Mouse (Mus musculus) bone marrow, adult 2 months (tissue): ENCODE measurements around the gene Naa15. TPM values are rescaled to one million over a fixed set of nuclear protein-coding genes. Genes with fewer than 3 reads are reported as not detected.

Experiments
- H3K27ac ChIP-seq: fragments of 200-500 bp; 2 replicates; pipeline ENCODE4 v1.5.1; 2012; ENCODE audit warnings: low read depth, mild to moderate bottlenecking, control low read depth, inconsistent platforms, low read length; ENCODE audit not compliant: control insufficient read depth, poor library complexity, insufficient read depth
- H3K4me1 ChIP-seq: fragments of 200-500 bp; 2 replicates; pipeline ENCODE4 v1.6.1; 2011; ENCODE audit warnings: low read length; ENCODE audit not compliant: control insufficient read depth, insufficient read depth
- H3K4me3 ChIP-seq: fragments of 200-500 bp; replicated peaks from 2 replicates; pipeline ENCODE3; 2011; ENCODE audit warnings: mild to moderate bottlenecking, low read depth, low read length, control low read depth; ENCODE audit not compliant: control insufficient read depth
- CTCF ChIP-seq: fragments of 200-500 bp; IDR thresholded peaks from 2 replicates; pipeline ENCODE4 v1.5.1; 2011; ENCODE audit warnings: low read length, control low read depth; ENCODE audit not compliant: control insufficient read depth, insufficient read depth
- POLR2A ChIP-seq: fragments of 200-500 bp; IDR thresholded peaks from 2 replicates; pipeline ENCODE4 v1.6.1; 2011; ENCODE audit warnings: low read depth, mild to moderate bottlenecking, control low read depth, low read length, borderline replicate concordance; ENCODE audit not compliant: control insufficient read depth
- WGBS: fragments of 180-500 bp; shearing (Covaris S2); methylation state at CpG from one replicate; pipeline ENCODE4 v1.1.7; 2018; 5-methylcytosine and 5-hydroxymethylcytosine counted together
- polyA plus RNA-seq: library from polyadenylated mRNA; stranded (reverse); fragments of >200 nt; gene quantifications from 2 replicates; pipeline ENCODE4 v1.2.4, GENCODE M21; 2011; ENCODE audit warnings: low replicate concordance; ENCODE audit not compliant: missing spikeins, insufficient read depth, insufficient read length

Gene Naa15
- polyA plus RNA-seq, 1 experiment, result 83.8 TPM

- Histone ChIP-seq H3K4me3 (peak within 1 kb of the TSS; percentile 91), H3K27ac (peak within 1 kb of the TSS; percentile 96), H3K4me1 (no peaks in the 10 kb centered on the region)
- WGBS, result under 1% methylated on average over 70 of the region's 70 CpGs
- TF ChIP-seq POLR2A, result peak; percentile 94
- TF ChIP-seq CTCF, result no peak
Observed at GRCm38 (mm10) chr3:51483741-51484359, 68.9 kb downstream of the Naa15 start, which contains the start of gene Rab33b. TSS of gene Rab33b (plus strand) at chr3:51483920.

- Histone ChIP-seq H3K27ac (peak overlapping the region; percentile 96), H3K4me1 (no peaks in the 10 kb centered on the region), H3K4me3 (peak overlapping the region; percentile 91)
- no peak for TF ChIP-seq POLR2A
- no peak for TF ChIP-seq CTCF
- WGBS, result under 1% methylated on average over 33 of the region's 33 CpGs
Observed at GRCm38 (mm10) chr3:51484370-51484769, 69.4 kb downstream of the Naa15 start.

- WGBS, result 28% methylated on average over 4 of the region's 4 CpGs
- TF ChIP-seq POLR2A (no peak), CTCF (no peak)
- no peak overlapping the region for H3K4me3 ChIP-seq
- no peak overlapping the region for H3K27ac ChIP-seq
- no peaks in the 10 kb centered on the region for H3K4me1 ChIP-seq
Observed at GRCm38 (mm10) chr3:51485347-51485746, 70.4 kb downstream of the Naa15 start.

- TF ChIP-seq POLR2A, result no peak
- TF ChIP-seq CTCF, result no peak
- Histone ChIP-seq H3K4me3 (no peak overlapping the region), H3K4me1 (no peaks in the 10 kb centered on the region), H3K27ac (no peak overlapping the region)
- 84% methylated on average over 4 of the region's 4 CpGs for WGBS
Observed at GRCm38 (mm10) chr3:51486491-51487195, 71.7 kb downstream of the Naa15 start.

GRCm38 (mm10) chr3:51490088-51490753 lies 75.3 kb downstream of the Naa15 start:
- Histone ChIP-seq H3K4me3 (no peak overlapping the region), H3K4me1 (no peaks in the 10 kb centered on the region), H3K27ac (no peak overlapping the region)
- 81% methylated on average over 7 of the region's 7 CpGs for WGBS
- TF ChIP-seq POLR2A, result no peak
- no peak for TF ChIP-seq CTCF

- WGBS, result 87% methylated on average over 13 of the region's 13 CpGs
- Histone ChIP-seq H3K27ac (no peak overlapping the region), H3K4me1 (no peaks in the 10 kb centered on the region), H3K4me3 (no peak overlapping the region)
- TF ChIP-seq POLR2A (no peak), CTCF (no peak)
Observed at GRCm38 (mm10) chr3:51493272-51493838, 78.4 kb downstream of the Naa15 start.

GRCm38 (mm10) chr3:51494466-51494865 lies 79.5 kb downstream of the Naa15 start:
- 57% methylated on average over 2 of the region's 2 CpGs for WGBS
- TF ChIP-seq POLR2A, result no peak
- TF ChIP-seq CTCF, result no peak
- no peak overlapping the region for H3K4me3 ChIP-seq

GRCm38 (mm10) chr3:51495646-51496045 lies 80.7 kb downstream of the Naa15 start:
- WGBS, result 45% methylated on average over 9 of the region's 9 CpGs
- no peaks in the 10 kb centered on the region for H3K4me1 ChIP-seq
- TF ChIP-seq POLR2A (no peak), CTCF (no peak)
- H3K4me3 ChIP-seq, result no peak overlapping the region
- no peak overlapping the region for H3K27ac ChIP-seq

More at GRCm38 (mm10) chr3:51494466-51494865, 79.5 kb downstream of the Naa15 start:
- Histone ChIP-seq H3K4me1 (no peaks in the 10 kb centered on the region), H3K27ac (no peak overlapping the region)
